Mouse (Mus musculus) G1E (cell line): ENCODE data around the gene Zfp931.

Experiments
- CTCF ChIP-seq: IDR thresholded peaks from 2 replicates; pipeline ENCODE4 v1.5.1; 2012; ENCODE audit warnings: low read depth, low read length, inconsistent platforms, mixed read lengths
- GATA1 ChIP-seq: IDR thresholded peaks from 2 replicates; pipeline ENCODE4 v1.6.1; 2012; ENCODE audit warnings: borderline replicate concordance, low read length, inconsistent platforms, mixed read lengths
- GATA2 ChIP-seq: IDR thresholded peaks from 2 replicates; pipeline ENCODE4 v1.6.1; 2012; ENCODE audit warnings: low read depth, low read length, inconsistent platforms, borderline replicate concordance
- POLR2AphosphoS5 ChIP-seq: IDR thresholded peaks from 2 replicates; pipeline ENCODE4 v1.6.1; 2012; ENCODE audit warnings: low read depth, low read length, inconsistent platforms; ENCODE audit not compliant: insufficient replicate concordance
- TAL1 ChIP-seq: conservative IDR thresholded peaks from 2 replicates; pipeline ENCODE4 v1.6.1; 2012; ENCODE audit warnings: low read depth, low read length, inconsistent platforms, mixed read lengths

GRCm38 (mm10) chr2:178120651-178121374 lies 42.5 kb upstream of the Zfp931 start:
- TF ChIP-seq CTCF (no peak), GATA1 (no peak), POLR2AphosphoS5 (no peak), TAL1 (no peak), GATA2 (no peak)
